Mouse (Mus musculus) spleen, adult 2 months (tissue): ENCODE results near the gene Nedd8.

Experiments
- CTCF ChIP-seq: fragments of 200-500 bp; IDR thresholded peaks from 2 replicates; pipeline ENCODE4 v1.5.1; 2011; ENCODE audit warnings: mild to moderate bottlenecking, inconsistent platforms; ENCODE audit not compliant: insufficient read depth, insufficient read length, insufficient replicate concordance; ENCODE audit errors: extremely low read depth
- POLR2A ChIP-seq: fragments of 200-500 bp; IDR thresholded peaks from 2 replicates; pipeline ENCODE4 v1.6.1; 2011; ENCODE audit warnings: low read depth, low read length, inconsistent platforms

DNA sequence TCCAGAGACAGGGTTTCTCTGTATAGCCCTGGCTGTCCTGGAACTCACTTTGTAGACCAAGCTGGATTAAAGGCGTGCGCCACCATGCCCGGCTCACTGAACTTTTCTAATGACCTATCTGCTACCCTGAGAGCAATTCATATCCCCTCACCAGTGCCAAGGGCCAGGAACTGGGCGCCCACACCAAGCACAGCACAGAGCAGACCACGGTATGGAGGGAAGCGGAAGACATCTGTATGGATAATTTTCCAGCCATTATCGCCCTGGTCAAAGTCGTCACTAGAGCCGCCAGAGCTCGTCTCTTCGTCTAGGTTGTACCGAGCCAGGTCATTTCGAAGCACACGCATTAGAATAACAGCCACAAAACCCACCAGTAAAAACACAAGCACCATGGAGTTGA, 31.1 kb downstream of the Nedd8 start:
- TF ChIP-seq CTCF: no peak
- TF ChIP-seq POLR2A: no peak
